Mouse (Mus musculus): Measurements from ENCODE around the gene Ntmt1. TPM values are rescaled to one million over a fixed set of nuclear protein-coding genes. Genes with fewer than 3 reads are reported as not detected.

Gene Ntmt1
- 110 and 111 TPM in 2 replicates for polyA plus RNA-seq (2014; fragmentation: Nextera tagmentation; extraction: Ambion mirVana)

DNA sequence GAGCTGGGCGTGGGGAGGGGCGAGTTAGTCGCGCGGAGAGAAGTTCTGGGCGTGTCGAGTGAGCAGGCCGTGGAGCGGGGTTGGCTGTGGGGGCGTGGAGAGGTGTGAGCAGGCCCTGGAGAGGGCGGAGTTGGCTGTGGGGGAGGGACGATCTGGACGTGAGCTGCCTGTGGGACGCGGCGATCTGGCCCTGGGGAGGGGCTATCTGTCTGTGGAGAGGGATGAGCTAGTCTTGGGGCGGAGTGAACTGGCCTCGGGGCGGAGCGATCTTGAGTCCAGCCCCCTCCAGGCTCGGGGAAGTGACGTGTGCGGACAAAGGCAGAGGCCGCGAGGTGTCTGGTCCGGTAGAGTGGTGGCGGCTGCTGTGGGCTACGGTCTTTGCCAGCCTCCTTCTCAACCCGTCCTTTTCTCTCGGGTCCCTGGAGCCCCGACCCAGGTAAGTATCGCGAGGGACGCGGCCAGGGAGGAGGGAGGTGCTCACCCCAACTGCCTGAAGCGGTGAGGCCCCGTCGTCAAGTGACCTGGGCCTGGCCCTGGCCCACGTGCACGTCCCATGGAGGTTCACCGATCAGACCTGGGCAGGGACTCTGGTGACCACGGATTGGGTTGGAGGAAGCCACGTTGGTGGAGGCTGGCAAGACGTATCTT lies at the start of gene Ntmt1:
Gene Ntmt1 (plus strand): TSS at position 179 of the 648 bp plus-strand sequence.
- Histone ChIP-seq H3K9me3 (ENCODE audit: control insufficient read depth, low read length) (no peaks in the 10 kb centered on the region), H3K36me3 (ENCODE audit: control insufficient read depth, insufficient read depth, low read length) (peaks cover 2% of the 10 kb centered on the region; the same call in 1 of the 2 replicates), H3K27ac (ENCODE audit: low read depth, low read length) (peak within 1 kb of the TSS; percentile 67), H3K9ac (ENCODE audit: low read length) (peak within 1 kb of the TSS; percentile 95), H3K27me3 (ENCODE audit: control insufficient read depth, insufficient read depth, low read length) (no peaks in the 10 kb centered on the region), H3K4me1 (ENCODE audit: control insufficient read depth, insufficient read depth, low read length) (peaks cover 10% of the 10 kb centered on the region), H3K4me3 (ENCODE audit: low read depth, low read length) (peak within 1 kb of the TSS; percentile 86), H3K4me2 (ENCODE audit: low read depth) (peak within 1 kb of the TSS; percentile 97)
- ATAC-seq (ENCODE audit: insufficient read depth, low FRiP score, low TSS enrichment): peak; percentile 96
- under 1% methylated on average over 43 of the region's 44 CpGs for WGBS
- peak; percentile 99 for DNase-seq (ENCODE audit: low spot score)

DNA sequence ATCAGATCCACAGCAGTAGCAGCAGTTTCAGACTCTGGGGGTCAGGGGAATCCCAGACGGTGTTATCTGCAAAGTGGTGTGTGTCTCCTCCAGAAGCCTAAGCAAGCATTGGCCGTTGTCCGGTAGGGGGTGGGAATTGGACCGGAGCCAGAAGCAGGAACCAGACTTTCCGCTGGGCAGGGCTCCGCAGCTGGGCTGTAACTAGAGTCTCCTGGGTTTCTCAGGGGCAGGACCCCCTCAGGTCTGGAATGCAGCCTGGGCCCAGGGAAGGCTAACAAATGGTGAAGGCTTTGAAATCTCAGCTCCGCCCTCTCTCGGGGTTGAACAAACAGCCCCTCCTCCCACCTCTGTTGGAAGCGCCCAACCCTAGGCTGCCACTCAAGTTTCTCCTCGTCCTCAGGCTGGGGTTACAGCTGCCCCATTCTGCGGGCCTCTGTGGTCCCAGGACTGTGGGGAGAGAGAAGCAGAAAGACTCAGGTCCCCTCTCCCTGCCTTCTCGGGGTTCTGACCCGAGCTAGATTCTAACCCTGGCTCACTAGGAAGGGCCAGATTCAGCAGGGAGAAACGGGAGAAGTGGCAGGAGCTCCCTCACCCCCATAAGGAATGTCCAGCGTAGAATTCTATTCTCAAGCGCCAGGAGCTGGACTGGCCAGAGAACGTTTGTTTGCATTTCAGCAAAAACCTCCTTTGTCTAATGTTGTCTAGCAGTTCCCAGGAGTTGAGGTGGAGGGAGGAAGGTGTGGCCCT lies 49.1 kb upstream of the Ntmt1 start:
- Histone ChIP-seq H3K9me3 (ENCODE audit: control insufficient read depth, low read length) (0 out of 2 replicates have a peak, but pooled peaks cover 3% of the 10 kb centered on the region), H3K4me3 (ENCODE audit: low read depth, low read length) (no peak overlapping the region), H3K27ac (ENCODE audit: low read depth, low read length) (peak overlapping the region; percentile 78), H3K9ac (ENCODE audit: low read length) (peak overlapping the region; percentile 55), H3K4me1 (ENCODE audit: control insufficient read depth, insufficient read depth, low read length) (peaks cover 23% of the 10 kb centered on the region), H3K36me3 (ENCODE audit: control insufficient read depth, insufficient read depth, low read length) (no peaks in the 10 kb centered on the region), H3K4me2 (ENCODE audit: low read depth) (peak overlapping the region; percentile 24; the same call in 1 of the 2 replicates), H3K27me3 (ENCODE audit: control insufficient read depth, insufficient read depth, low read length) (no peaks in the 10 kb centered on the region)
- WGBS: under 1% methylated on average over 17 of the region's 17 CpGs
- peak; percentile 87 for DNase-seq (ENCODE audit: low spot score)
- peak; percentile 83 for ATAC-seq (ENCODE audit: insufficient read depth, low FRiP score, low TSS enrichment)

DNA sequence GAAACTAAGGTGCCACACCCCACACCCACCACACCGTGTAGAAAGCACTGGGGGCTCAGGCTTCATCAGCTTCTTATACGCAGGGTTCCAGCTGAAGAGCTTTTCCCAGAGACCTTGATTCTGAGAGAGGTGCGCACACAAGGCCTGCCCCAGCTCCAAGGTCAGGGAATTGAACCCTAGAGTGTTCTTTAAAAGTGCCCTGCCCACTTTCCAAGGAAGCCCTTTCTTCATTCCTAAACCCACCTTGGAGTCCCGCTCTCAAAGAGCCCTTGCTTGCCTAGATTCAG lies 48.6 kb upstream of the Ntmt1 start:
- no peak for DNase-seq (ENCODE audit: low spot score)
- Histone ChIP-seq H3K9me3 (ENCODE audit: control insufficient read depth, low read length) (0 out of 2 replicates have a peak, but pooled peaks cover 3% of the 10 kb centered on the region), H3K4me3 (ENCODE audit: low read depth, low read length) (no peak overlapping the region), H3K27me3 (ENCODE audit: control insufficient read depth, insufficient read depth, low read length) (no peaks in the 10 kb centered on the region), H3K9ac (ENCODE audit: low read length) (peak overlapping the region; percentile 55), H3K27ac (ENCODE audit: low read depth, low read length) (peak overlapping the region; percentile 78), H3K36me3 (ENCODE audit: control insufficient read depth, insufficient read depth, low read length) (no peaks in the 10 kb centered on the region), H3K4me2 (ENCODE audit: low read depth) (peak overlapping the region; percentile 24; the same call in 1 of the 2 replicates), H3K4me1 (ENCODE audit: control insufficient read depth, insufficient read depth, low read length) (peaks cover 23% of the 10 kb centered on the region)
- no peak for ATAC-seq (ENCODE audit: insufficient read depth, low FRiP score, low TSS enrichment)
- 37% methylated on average over 4 of the region's 4 CpGs for WGBS

DNA sequence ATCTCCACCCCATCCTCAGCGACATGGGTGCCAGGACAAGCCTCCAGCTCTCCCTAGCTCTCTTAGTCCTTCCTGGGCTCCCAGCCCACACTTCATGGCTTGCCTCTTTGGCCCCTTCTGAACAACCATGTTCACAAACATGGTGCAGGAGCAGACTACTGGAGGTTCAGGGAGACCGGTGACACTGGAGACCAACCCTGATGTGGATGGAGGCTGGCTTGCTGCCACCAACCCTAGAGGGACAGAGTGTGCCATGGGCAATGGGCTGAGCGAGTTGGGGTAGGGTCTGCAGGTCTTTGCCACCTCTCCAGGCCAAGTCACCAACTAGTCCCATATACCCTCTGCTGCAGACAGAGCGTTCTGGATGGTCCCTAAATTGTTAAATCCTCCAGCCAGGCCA lies 48.2 kb upstream of the Ntmt1 start:
- Histone ChIP-seq H3K27me3 (ENCODE audit: control insufficient read depth, insufficient read depth, low read length) (no peaks in the 10 kb centered on the region), H3K9me3 (ENCODE audit: control insufficient read depth, low read length) (0 out of 2 replicates have a peak, but pooled peaks cover 3% of the 10 kb centered on the region), H3K27ac (ENCODE audit: low read depth, low read length) (peak overlapping the region; percentile 78), H3K4me3 (ENCODE audit: low read depth, low read length) (no peak overlapping the region), H3K36me3 (ENCODE audit: control insufficient read depth, insufficient read depth, low read length) (no peaks in the 10 kb centered on the region), H3K4me1 (ENCODE audit: control insufficient read depth, insufficient read depth, low read length) (peaks cover 23% of the 10 kb centered on the region), H3K9ac (ENCODE audit: low read length) (no peak overlapping the region), H3K4me2 (ENCODE audit: low read depth) (no peak overlapping the region)
- 73% methylated on average over 4 of the region's 4 CpGs for WGBS
- ATAC-seq (ENCODE audit: insufficient read depth, low FRiP score, low TSS enrichment) (no peak), DNase-seq (ENCODE audit: low spot score) (no peak)

DNA sequence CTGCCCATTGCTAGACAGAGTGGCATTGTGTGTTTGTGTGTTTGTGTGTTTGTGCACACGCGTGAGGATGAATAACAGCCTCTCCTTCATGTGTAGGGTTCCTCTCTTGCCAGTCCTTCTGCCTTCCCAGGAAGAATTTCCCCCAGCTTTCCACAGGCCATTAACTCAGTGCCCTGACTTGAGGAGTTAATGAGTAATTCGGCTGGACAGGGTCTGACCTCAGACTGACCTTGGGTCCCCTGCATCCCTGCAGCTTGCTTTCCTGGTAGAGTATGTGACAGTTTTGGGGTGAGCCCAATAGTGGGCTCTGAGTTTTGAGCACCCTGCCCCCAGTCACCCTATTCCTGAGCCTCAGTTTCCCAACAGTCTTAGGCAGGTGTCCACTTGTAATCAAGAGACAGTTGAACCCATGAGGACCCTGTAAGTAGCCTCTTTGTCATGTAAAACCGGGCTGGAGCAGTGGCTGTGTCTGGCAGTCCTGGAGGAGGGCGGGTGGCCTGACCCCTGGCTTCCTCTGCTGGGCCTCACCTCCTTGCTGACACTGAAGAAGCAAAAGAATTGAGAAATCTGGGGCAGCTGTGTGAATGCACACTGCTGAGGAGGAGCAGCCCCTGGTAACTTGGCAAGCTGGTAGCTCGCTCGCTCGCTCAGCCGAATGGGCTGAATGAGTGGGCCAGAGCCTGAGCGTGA lies 47.6 kb upstream of the Ntmt1 start:
- H3K27me3 ChIP-seq (ENCODE audit: control insufficient read depth, insufficient read depth, low read length): no peaks in the 10 kb centered on the region
- H3K4me2 ChIP-seq (ENCODE audit: low read depth): no peak overlapping the region
- no peak for DNase-seq (ENCODE audit: low spot score)
- no peak for ATAC-seq (ENCODE audit: insufficient read depth, low FRiP score, low TSS enrichment)
- H3K27ac ChIP-seq (ENCODE audit: low read depth, low read length): peak overlapping the region; percentile 78
- WGBS: 12% methylated on average over 10 of the region's 10 CpGs
- H3K4me1 ChIP-seq (ENCODE audit: control insufficient read depth, insufficient read depth, low read length): peaks cover 23% of the 10 kb centered on the region
- H3K9me3 ChIP-seq (ENCODE audit: control insufficient read depth, low read length): 0 out of 2 replicates have a peak, but pooled peaks cover 3% of the 10 kb centered on the region
- no peaks in the 10 kb centered on the region for H3K36me3 ChIP-seq (ENCODE audit: control insufficient read depth, insufficient read depth, low read length)
- H3K9ac ChIP-seq (ENCODE audit: low read length): 0 out of 2 replicates have a peak overlapping the region, but pooled peaks have one; percentile 3
- H3K4me3 ChIP-seq (ENCODE audit: low read depth, low read length): no peak overlapping the region

DNA sequence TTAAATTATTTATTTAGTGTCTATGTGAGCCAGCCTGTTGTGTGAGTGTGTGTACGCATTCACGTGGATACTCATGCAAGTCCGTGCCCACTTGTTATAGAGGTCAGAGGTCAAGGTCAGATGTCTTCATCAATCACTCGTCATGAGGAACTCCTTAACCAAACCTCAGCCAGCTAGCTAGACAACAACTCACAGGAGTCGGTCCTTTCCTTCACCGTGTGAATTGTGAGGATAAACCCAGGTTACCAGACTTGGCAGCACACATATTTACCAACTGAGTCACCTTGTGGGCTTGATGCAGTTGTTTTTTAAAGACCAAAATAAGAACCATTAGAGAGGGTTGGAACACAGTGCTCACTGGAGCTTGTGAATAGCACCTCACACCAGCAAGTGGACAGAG lies 46.9 kb upstream of the Ntmt1 start:
- H3K9me3 ChIP-seq (ENCODE audit: control insufficient read depth, low read length): 0 out of 2 replicates have a peak, but pooled peaks cover 2% of the 10 kb centered on the region

DNA sequence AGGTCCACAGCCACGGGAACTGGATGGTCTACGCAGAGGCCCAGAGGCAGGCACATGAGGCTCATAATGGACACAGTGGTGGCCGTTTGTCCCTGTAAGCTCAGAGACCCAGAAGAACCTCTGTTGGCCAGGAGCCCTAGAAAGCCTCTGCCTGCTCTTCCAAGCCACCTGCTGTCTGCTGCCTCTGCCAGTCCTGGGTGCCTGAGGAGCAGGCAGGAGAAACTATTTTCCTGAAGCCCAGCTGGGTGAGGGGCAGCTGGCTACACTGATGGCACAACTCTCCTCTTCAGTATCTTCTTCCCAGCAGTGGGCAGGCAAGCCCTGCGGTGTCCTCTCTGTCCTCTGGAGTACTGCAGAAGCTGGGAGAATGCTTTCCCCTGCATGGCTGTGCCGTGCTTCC lies 41.2 kb upstream of the Ntmt1 start:
- DNase-seq (ENCODE audit: low spot score) (no peak), ATAC-seq (ENCODE audit: insufficient read depth, low FRiP score, low TSS enrichment) (no peak)
- no peak overlapping the region for H3K27ac ChIP-seq (ENCODE audit: low read depth, low read length)
- no peaks in the 10 kb centered on the region for H3K36me3 ChIP-seq (ENCODE audit: control insufficient read depth, insufficient read depth, low read length)
- no peak overlapping the region for H3K9ac ChIP-seq (ENCODE audit: low read length)
- H3K4me1 ChIP-seq (ENCODE audit: control insufficient read depth, insufficient read depth, low read length): peaks cover 5% of the 10 kb centered on the region
- H3K4me2 ChIP-seq (ENCODE audit: low read depth): no peak overlapping the region
- 84% methylated on average over 5 of the region's 5 CpGs for WGBS
- H3K27me3 ChIP-seq (ENCODE audit: control insufficient read depth, insufficient read depth, low read length): no peaks in the 10 kb centered on the region
- no peaks in the 10 kb centered on the region for H3K9me3 ChIP-seq (ENCODE audit: control insufficient read depth, low read length)
- H3K4me3 ChIP-seq (ENCODE audit: low read depth, low read length): no peak overlapping the region

More for the DNA sequence above, 46.9 kb upstream of the Ntmt1 start:
- no peak for ATAC-seq (ENCODE audit: insufficient read depth, low FRiP score, low TSS enrichment)
- Histone ChIP-seq H3K4me3 (ENCODE audit: low read depth, low read length) (no peak overlapping the region), H3K27ac (ENCODE audit: low read depth, low read length) (no peak overlapping the region), H3K27me3 (ENCODE audit: control insufficient read depth, insufficient read depth, low read length) (no peaks in the 10 kb centered on the region), H3K4me2 (ENCODE audit: low read depth) (no peak overlapping the region), H3K36me3 (ENCODE audit: control insufficient read depth, insufficient read depth, low read length) (no peaks in the 10 kb centered on the region), H3K4me1 (ENCODE audit: control insufficient read depth, insufficient read depth, low read length) (peaks cover 23% of the 10 kb centered on the region), H3K9ac (ENCODE audit: low read length) (no peak overlapping the region)
- no peak for DNase-seq (ENCODE audit: low spot score)
- WGBS: 9% methylated on average over 6 of the region's 6 CpGs

DNA sequence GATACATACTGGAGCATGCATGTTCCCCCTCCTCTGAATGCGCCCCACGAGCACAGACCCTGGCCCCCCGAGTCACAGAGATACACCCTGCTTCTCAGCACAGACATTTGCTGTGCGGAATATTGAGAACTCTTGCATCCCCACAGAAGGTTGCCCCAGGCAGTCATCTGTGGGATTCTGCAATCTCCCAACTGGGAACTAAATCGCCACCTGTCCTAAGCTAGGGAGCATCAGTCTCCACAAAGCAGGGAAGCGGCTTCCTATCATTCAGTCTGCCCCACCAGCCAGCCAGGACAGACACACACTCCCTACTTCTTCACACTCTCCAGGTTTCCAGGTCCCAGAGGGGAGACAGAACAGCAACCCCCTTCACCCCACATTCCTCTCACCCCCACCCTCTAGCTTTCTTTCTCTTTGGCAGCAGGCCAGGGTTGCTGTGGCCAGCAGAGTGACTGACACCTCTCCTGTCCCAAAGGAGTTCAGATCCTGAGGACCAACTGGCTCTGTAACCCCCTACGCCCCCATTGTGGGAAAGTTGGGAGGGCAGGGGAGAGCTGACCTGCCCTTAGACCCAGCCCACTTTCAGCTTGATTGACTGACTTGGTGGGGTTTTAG lies 39.9 kb upstream of the Ntmt1 start:
- Histone ChIP-seq H3K27me3 (ENCODE audit: control insufficient read depth, insufficient read depth, low read length) (no peaks in the 10 kb centered on the region), H3K4me3 (ENCODE audit: low read depth, low read length) (no peak overlapping the region), H3K9ac (ENCODE audit: low read length) (no peak overlapping the region), H3K4me2 (ENCODE audit: low read depth) (no peak overlapping the region), H3K4me1 (ENCODE audit: control insufficient read depth, insufficient read depth, low read length) (peaks cover 16% of the 10 kb centered on the region), H3K27ac (ENCODE audit: low read depth, low read length) (no peak overlapping the region), H3K9me3 (ENCODE audit: control insufficient read depth, low read length) (no peaks in the 10 kb centered on the region), H3K36me3 (ENCODE audit: control insufficient read depth, insufficient read depth, low read length) (no peaks in the 10 kb centered on the region)
- no peak for ATAC-seq (ENCODE audit: insufficient read depth, low FRiP score, low TSS enrichment)
- 84% methylated on average over 7 of the region's 7 CpGs for WGBS
- DNase-seq (ENCODE audit: low spot score): no peak
